Mouse (Mus musculus) lung, embryonic 15.5 days (tissue): ENCODE data around the gene BC049715. TPM values are rescaled to one million over a fixed set of nuclear protein-coding genes. Genes with fewer than 3 reads are reported as not detected.
"Not testable (repeated sequence)": the region's sequence is repeated elsewhere in the genome, so short reads cannot be mapped to it uniquely, and the experiment has no call there.

Source experiments
- ATAC-seq: fragments of 200-750 bp; cut with Nextera tagmentation; 2 replicates; pipeline ENCODE4 v1.8.0; 2017; ENCODE audit warnings: moderate number of reproducible peaks, borderline replicate concordance; ENCODE audit not compliant: low FRiP score, low TSS enrichment; ENCODE audit errors: extremely low read depth
- H3K27ac ChIP-seq: fragments of 300-500 bp; sonication (generic); 2 replicates; pipeline ENCODE4 v1.5.1; 2015; ENCODE audit warnings: moderate library complexity, mild to moderate bottlenecking, inconsistent platforms
- H3K27me3 ChIP-seq: fragments of 300-500 bp; sonication (generic); 2 replicates; pipeline ENCODE4 v1.6.1; 2015; ENCODE audit warnings: inconsistent platforms
- H3K36me3 ChIP-seq: fragments of 300-500 bp; sonication (generic); 2 replicates; pipeline ENCODE4 v1.6.1; 2015; ENCODE audit warnings: inconsistent platforms
- H3K4me1 ChIP-seq: fragments of 300-500 bp; sonication (generic); 2 replicates; pipeline ENCODE4 v1.6.1; 2015; ENCODE audit warnings: inconsistent platforms
- H3K4me2 ChIP-seq: fragments of 300-500 bp; sonication (generic); 2 replicates; pipeline ENCODE4 v1.6.1; 2015; ENCODE audit warnings: inconsistent platforms, mild to moderate bottlenecking, moderate library complexity
- H3K4me3 ChIP-seq: fragments of 300-500 bp; sonication (generic); 2 replicates; pipeline ENCODE4 v1.5.1; 2015; ENCODE audit warnings: mild to moderate bottlenecking, inconsistent platforms
- H3K9ac ChIP-seq: fragments of 300-500 bp; sonication (generic); 2 replicates; pipeline ENCODE4 v1.6.1; 2015; ENCODE audit warnings: inconsistent platforms
- H3K9me3 ChIP-seq: fragments of 300-500 bp; sonication (generic); 2 replicates; pipeline ENCODE4 v1.6.1; 2016; ENCODE audit warnings: inconsistent platforms
- WGBS: fragments of 180-500 bp; shearing (Covaris S2); methylation state at CpG from one replicate; pipeline ENCODE4 v1.1.7; 2015; 5-methylcytosine and 5-hydroxymethylcytosine counted together
- polyA plus RNA-seq: library from polyadenylated mRNA; unstranded; fragments of >200 nt; fragmentation: Nextera tagmentation; extraction: Ambion mirVana; gene quantifications from 2 replicates; pipeline ENCODE4 v1.2.1, GENCODE M21; 2015

BC049715 gene
- polyA plus RNA-seq: 2.0 and 2.1 TPM in 2 replicates

DNA sequence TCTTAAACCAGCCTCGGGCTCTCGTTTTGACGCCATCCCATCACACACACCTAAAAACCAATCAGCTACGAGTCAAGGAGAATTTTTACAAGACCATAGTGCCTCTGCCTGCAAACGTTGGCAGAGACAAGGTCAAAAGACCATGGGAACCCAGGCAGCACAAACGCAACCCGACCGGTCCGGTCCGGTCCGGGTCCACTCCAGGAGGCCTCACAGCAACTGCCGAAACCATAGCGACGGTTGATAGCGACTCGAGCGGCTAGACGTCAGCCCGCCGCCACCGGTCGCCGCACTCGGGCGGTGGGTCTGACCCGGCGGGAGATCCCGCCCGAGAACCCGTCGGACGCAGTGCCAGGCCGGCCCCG is at the start of gene BC049715:
Gene BC049715, plus strand, starts transcription at position 111 of the 365 bp plus-strand sequence.
- no peak for ATAC-seq
- Histone ChIP-seq H3K4me2 (peak within 1 kb of the TSS; percentile 70), H3K36me3 (peaks cover 27% of the 10 kb centered on the region), H3K27ac (peak within 1 kb of the TSS; percentile 80), H3K4me3 (peak within 1 kb of the TSS; percentile 99), H3K27me3 (no peaks in the 10 kb centered on the region), H3K9ac (peak within 1 kb of the TSS; percentile 100), H3K4me1 (peaks cover 13% of the 10 kb centered on the region; the same call in 1 of the 2 replicates), H3K9me3 (no peaks in the 10 kb centered on the region)
- WGBS: under 1% methylated on average over 34 of the region's 34 CpGs

DNA sequence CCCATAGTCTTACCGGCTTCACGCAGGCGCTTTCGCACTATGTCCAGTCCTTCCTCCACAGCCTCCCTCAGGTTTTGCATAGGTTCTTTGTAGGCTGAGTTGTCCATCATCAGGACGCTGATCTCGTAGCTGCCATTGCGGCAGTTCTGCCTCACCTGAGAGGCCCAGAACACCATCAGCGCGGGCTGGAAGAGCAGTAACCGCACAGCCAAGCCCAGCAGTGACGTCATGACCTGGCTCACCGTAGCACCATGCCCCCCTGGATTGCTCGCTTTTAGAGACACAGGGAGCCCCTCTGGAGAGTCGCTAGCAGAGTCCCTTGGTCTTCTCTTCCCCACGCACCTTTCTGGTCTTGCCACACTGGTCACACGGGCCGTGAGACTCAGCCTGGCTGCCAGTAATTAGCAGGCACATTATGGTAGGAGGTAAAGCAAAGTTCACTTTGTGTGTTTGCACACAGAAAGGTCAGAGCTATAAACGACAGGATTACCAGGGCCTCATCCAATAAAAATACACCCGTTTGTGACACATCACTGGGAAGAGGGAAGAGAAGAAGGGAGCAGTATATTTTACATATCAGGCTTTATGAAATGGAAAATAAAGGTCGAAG is 45.9 kb upstream of the BC049715 start, which contains the start of gene Gucy2c:
Gene Gucy2c, minus strand, starts transcription at position 389 of the 610 bp plus-strand sequence.
- H3K27ac ChIP-seq: no peak within 1 kb of the TSS
- WGBS: 76% methylated on average over 20 of the region's 20 CpGs
- H3K4me2 ChIP-seq: no peak within 1 kb of the TSS
- H3K27me3 ChIP-seq: no peaks in the 10 kb centered on the region
- no peaks in the 10 kb centered on the region for H3K36me3 ChIP-seq
- no peak within 1 kb of the TSS for H3K4me3 ChIP-seq
- no peak for ATAC-seq
- H3K9me3 ChIP-seq: no peaks in the 10 kb centered on the region
- no peak within 1 kb of the TSS for H3K9ac ChIP-seq
- H3K4me1 ChIP-seq: no peaks in the 10 kb centered on the region; the same call in 1 of the 2 replicates

DNA sequence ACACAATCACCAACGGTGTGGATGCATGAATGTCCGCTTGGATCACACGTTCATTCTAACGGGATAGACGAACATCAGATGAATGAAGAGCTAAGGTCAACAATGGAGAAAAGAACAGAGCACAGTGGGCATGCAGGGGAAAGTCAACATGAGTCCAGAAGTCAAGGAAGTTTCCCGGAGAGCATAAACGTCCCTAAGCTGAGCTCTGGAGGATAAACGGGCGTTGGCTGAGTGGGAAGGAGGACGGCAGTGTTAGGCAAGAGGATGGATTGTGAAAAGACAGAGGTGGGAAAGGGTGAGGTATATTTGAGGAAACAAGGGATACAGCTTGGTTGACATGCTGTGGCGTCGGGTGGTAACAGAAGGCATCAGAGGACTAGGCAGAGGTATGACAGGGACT is 45.3 kb upstream of the BC049715 start:
- Histone ChIP-seq H3K4me1 (no peaks in the 10 kb centered on the region; the same call in 1 of the 2 replicates), H3K27me3 (no peaks in the 10 kb centered on the region), H3K9ac (no peak overlapping the region), H3K4me2 (no peak overlapping the region), H3K36me3 (no peaks in the 10 kb centered on the region), H3K4me3 (no peak overlapping the region), H3K27ac (no peak overlapping the region), H3K9me3 (no peaks in the 10 kb centered on the region)
- WGBS: 75% methylated on average over 12 of the region's 12 CpGs
- no peak for ATAC-seq

DNA sequence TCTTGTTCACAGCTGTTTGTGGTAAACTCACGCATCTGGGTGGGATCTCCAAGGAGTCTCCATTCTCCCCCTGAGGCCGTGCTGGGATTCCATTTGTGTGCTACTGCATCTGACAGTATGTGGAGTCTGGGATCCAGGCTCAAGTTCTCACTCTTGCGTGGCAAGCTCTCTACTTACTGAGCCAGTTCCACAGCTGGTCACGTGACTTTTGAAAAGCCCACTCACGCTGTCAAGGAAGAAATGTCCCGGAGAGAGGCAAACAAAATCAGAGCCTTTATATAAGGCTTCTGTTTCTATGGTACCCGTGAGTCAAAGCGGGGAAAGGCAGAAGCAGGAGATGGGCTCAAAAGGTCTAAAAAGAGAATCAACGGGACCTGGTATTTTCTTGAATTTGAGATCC is 44.7 kb upstream of the BC049715 start:
- no peak overlapping the region for H3K27ac ChIP-seq
- 62% methylated on average over 9 of the region's 9 CpGs for WGBS

DNA sequence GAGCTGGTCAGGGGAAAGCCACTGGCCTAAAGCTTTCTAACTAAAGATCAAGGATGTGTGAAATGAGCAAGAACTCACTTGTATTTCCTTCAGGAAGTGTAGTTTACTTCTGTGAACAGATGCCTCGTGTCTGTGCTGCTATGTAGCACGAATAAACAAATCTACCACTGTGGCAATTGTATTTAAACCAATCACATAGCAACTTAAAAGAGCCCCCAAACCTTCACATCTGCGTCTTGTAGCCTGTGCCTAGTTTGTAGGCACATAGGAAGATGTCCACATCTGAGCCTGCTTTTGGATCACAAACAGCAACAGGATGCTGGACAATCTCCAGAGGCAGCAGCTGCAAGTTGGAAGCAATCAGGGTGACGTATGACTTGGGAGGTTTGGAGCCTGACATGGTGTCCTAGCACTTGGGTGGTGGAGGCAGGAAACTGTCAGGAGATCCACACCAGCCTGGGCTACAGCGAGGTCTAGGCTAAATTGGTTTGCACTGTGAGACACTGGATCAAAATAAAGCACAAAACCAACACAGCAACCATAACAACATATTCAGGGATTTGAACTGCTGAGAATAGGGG is 37.9 kb upstream of the BC049715 start:
- Histone ChIP-seq H3K27ac (peak overlapping the region; percentile 86), H3K27me3 (no peaks in the 10 kb centered on the region), H3K9ac (no peak overlapping the region), H3K4me2 (no peak overlapping the region), H3K4me1 (peaks cover 26% of the 10 kb centered on the region), H3K9me3 (no peaks in the 10 kb centered on the region), H3K4me3 (no peak overlapping the region), H3K36me3 (no peaks in the 10 kb centered on the region)
- 25% methylated on average over 5 of the region's 5 CpGs for WGBS
- ATAC-seq: peak; percentile 94

More for the DNA sequence above, 44.7 kb upstream of the BC049715 start:
- Histone ChIP-seq H3K9ac (no peak overlapping the region), H3K4me2 (no peak overlapping the region), H3K36me3 (no peaks in the 10 kb centered on the region), H3K4me3 (no peak overlapping the region), H3K27me3 (no peaks in the 10 kb centered on the region), H3K9me3 (no peaks in the 10 kb centered on the region), H3K4me1 (no peaks in the 10 kb centered on the region; the same call in 1 of the 2 replicates)
- no peak for ATAC-seq

DNA sequence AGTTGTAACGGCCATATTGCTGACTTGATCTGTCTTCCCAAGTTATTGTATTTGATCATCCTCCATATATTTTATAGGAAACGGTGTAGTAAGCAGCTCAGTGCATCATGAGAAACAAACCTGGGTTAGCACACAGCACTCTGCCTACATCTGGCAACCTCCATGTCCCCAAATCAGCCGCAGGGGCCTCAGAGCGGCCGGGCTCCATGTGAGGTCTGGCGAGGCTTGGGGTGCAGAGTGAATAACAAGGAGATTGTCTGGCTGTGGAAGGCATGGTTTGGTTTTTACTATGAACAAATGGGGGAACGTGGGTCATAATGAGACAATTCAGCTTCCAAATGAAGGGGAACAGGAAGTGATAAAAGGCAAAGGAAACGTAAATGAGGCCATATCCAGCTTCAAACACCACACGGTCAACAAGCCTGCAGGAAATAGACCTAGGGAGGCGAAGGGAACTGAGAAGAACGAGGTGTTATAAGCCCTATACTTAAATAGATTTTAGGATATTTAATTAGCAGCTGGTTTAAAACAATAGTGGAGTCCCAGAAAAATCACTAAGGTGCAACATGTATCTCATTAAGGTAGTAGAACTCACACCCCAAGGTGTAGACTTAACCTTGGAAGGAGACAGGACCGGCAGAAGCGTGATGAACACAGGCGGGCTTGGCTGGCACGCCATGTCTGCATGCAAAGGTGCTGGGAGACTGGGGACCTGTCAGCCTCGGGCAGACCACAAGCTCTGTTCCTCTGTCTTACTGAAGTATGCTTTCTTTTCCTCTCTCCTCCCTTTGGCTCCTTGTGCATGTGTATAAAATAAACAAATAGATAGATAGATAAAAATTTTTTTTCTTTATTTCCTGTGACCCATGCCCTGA is 34.3 kb upstream of the BC049715 start:
- Histone ChIP-seq H3K27ac (no peak overlapping the region), H3K9me3 (no peaks in the 10 kb centered on the region), H3K4me2 (peak overlapping the region; percentile 83), H3K4me1 (peaks cover 26% of the 10 kb centered on the region), H3K27me3 (no peaks in the 10 kb centered on the region), H3K4me3 (peak overlapping the region; percentile 42), H3K9ac (peak overlapping the region; percentile 37; the same call in 1 of the 2 replicates), H3K36me3 (no peaks in the 10 kb centered on the region)
- ATAC-seq: no peak
- 25% methylated on average over 16 of the region's 16 CpGs for WGBS

DNA sequence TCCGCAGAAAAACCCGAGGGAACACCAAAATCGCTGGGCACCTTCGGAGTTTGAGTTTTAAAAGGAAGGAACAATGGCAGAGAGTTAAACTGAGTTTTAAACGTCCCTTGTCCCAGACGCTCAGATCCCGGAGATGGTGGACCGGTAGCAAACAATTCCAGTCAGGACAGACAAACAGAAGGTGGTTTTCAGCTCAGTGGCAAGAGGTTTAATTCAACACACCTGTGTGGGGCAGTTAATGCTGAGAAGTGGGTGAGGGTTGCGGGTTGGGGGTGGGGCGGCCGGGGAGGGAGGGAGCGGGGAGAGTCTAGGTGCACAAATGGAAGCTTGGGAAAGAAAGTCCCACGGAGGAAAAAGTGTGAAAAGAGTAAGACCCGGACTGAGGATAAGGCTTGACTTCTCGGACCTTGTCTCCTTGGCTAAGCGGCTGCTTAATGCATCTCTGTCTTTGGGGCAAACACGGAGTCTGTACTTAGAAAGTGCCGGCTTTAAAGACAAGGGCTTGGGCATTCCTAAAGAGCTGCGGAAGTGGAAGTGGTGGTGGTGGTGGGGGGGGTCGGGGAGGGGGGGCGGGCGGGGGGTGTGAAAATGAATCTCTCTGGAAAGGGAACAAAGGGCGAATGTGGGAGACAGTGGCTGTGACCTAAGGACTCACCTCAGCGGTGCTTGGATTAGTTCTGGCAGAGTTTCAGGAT is 33.4 kb upstream of the BC049715 start:
- H3K9me3 ChIP-seq: no peaks in the 10 kb centered on the region
- ATAC-seq: no peak
- no peaks in the 10 kb centered on the region for H3K27me3 ChIP-seq
- WGBS: under 1% methylated on average over 24 of the region's 24 CpGs
- peak overlapping the region; percentile 83 for H3K4me2 ChIP-seq
- H3K27ac ChIP-seq: no peak overlapping the region
- peak overlapping the region; percentile 42 for H3K4me3 ChIP-seq
- H3K36me3 ChIP-seq: no peaks in the 10 kb centered on the region
- H3K9ac ChIP-seq: peak overlapping the region; percentile 37
- H3K4me1 ChIP-seq: peaks cover 23% of the 10 kb centered on the region

DNA sequence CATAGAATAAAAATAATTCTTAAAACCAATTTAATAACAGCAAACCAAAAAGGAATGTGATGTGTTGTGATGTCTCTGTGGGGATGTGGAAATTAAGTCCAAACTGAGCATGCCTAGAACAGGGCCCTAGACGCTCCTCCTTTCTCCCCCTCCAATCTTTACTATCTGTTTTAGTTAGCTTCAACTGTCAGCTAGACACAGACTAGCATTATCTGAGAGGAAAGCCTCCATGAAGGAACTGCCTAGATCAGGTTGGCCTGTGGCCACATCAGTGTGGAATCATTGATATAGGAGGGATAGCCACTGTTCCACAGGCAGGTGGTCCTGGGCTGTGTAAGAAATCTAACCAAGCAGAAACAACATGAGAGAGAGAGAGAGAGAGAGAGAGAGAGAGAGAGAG is 32.3 kb upstream of the BC049715 start:
- no peaks in the 10 kb centered on the region for H3K9me3 ChIP-seq
- WGBS: 42% methylated on average over 1 of the region's 1 CpGs
- no peak overlapping the region for H3K27ac ChIP-seq
- no peak for ATAC-seq
- H3K36me3 ChIP-seq: no peaks in the 10 kb centered on the region
- no peak overlapping the region for H3K9ac ChIP-seq
- no peak overlapping the region for H3K4me2 ChIP-seq
- no peak overlapping the region for H3K4me3 ChIP-seq
- H3K4me1 ChIP-seq: peaks cover 18% of the 10 kb centered on the region
- no peaks in the 10 kb centered on the region for H3K27me3 ChIP-seq

DNA sequence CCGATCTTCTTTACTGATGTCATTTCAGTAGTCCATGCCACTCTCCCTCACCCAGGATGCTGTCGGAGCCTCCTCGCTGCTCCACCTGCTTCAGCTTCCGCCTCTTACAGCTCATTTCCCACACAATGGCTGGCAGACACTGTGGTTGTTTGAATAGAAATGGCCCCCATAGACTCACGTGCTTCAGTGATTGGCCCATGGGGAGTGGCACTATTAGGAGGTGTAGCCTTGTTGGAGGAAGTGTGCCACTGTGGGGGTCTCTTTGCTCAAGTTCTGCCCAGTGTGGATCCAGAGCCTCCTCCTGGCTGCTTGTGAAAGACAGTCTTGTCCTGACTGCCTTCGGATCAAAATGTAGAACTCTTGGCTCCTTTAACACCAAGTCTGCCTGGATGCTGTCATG is 31.6 kb upstream of the BC049715 start:
- Histone ChIP-seq H3K4me3 (no peak overlapping the region), H3K27me3 (no peaks in the 10 kb centered on the region), H3K4me1 (peaks cover 18% of the 10 kb centered on the region), H3K9me3 (no peaks in the 10 kb centered on the region), H3K27ac (no peak overlapping the region), H3K4me2 (no peak overlapping the region), H3K9ac (no peak overlapping the region), H3K36me3 (no peaks in the 10 kb centered on the region)
- 55% methylated on average over 6 of the region's 6 CpGs for WGBS
- no peak for ATAC-seq

DNA sequence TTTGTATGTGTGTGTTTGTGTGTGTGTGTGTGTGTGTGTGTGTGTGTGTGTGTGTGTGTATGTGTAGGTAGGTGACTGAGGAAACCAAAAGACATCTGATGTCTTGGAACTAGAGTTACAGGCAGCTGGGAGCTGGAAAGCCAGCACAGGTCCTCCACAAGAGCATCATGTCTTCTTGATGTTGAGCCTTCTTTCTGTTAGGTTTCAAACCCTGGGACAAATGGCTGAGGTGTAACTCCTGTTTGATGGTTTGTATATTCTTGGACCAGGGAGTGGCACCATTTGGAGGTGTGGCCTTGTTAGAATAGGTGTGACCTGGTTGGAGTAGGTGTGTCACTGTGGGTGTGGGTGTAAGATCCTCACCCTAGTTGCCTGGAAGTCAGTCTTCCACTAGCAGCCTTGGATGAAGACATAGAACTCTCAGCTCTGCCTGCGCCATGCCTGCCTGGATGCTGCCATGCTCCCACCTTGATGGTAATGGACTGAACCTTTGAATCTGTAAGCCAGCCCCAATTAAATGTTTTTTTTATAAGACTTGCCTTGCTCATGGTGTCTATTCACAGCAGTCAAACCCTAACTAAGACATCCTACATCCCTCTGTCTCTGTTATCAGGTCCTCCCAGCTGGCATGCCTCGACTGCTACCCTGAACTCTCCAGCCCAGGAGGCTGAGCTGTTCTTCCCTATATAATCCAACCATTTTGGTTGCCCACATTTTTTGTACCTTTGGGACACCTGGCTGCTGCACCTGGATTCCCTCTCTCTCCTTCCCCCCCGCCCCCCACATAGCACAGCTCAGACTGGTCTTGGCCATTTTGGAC is 29.3 kb upstream of the BC049715 start:
- H3K4me2 ChIP-seq, ATAC-seq, H3K4me3 ChIP-seq, H3K9me3 ChIP-seq, H3K36me3 ChIP-seq, H3K9ac ChIP-seq, H3K27ac ChIP-seq, H3K27me3 ChIP-seq: not testable (repeated sequence)
- WGBS: 78% methylated on average over 3 of the region's 3 CpGs
- peaks cover 14% of the 10 kb centered on the region for H3K4me1 ChIP-seq

DNA sequence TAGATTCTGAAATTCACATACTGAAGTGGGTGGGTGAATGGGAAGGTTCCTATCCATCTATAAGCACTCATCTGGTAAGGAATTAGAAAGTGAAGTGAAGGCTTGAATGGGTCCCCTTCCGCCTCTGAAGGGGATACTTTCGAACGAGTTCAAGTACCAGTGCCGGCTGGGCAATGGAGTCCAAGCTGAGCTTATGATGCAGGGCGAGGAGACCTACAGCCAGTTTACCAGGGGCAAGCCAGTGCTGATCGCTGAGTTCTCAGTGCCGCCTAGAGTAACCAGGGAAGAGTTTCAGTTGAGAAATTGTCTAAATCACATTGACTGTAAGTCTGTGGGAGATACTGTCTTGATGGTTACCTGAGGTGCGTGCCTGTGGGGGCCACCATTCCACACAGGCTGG is 26.7 kb upstream of the BC049715 start:
- Histone ChIP-seq H3K27ac (no peak overlapping the region), H3K9me3 (no peaks in the 10 kb centered on the region), H3K27me3 (no peaks in the 10 kb centered on the region), H3K4me3 (no peak overlapping the region), H3K4me1 (peaks cover 18% of the 10 kb centered on the region), H3K9ac (no peak overlapping the region), H3K36me3 (no peaks in the 10 kb centered on the region), H3K4me2 (no peak overlapping the region)
- WGBS: 77% methylated on average over 8 of the region's 8 CpGs
- ATAC-seq: no peak
